ENCODE assay signal across 8 mouse cellular contexts in genomic region chr2:120084593-120085361, GRCm38 (mm10). TPM values are rescaled to one million over a fixed set of nuclear protein-coding genes. Genes with fewer than 3 reads are reported as not detected.
DNase-seq lines count a peak whose midpoint lies in the region; ATAC-seq and TF ChIP-seq lines count a peak whose summit lies in the region.

No protein-coding gene starts in this region.

- no peak overlapping the region for H3K4me3 ChIP-seq in ES-E14 (ENCODE audit: insufficient read depth in 1 of 2, low read depth in 1 of 2, low read length in 2 of 2, poor library complexity in 1 of 2, severe bottlenecking in 1 of 2)
- no peak overlapping the region for H3K4me3 ChIP-seq in stomach, embryonic 15.5 days (replicated peaks)
- H3K4me3 ChIP-seq in midbrain, embryonic 10.5 days: no peak overlapping the region

- H3K27me3 ChIP-seq in stomach, embryonic 15.5 days (replicated peaks): no peaks in the 10 kb centered on the region
- no peaks in the 10 kb centered on the region for H3K27me3 ChIP-seq in midbrain, embryonic 10.5 days (ENCODE audit: low read depth, poor library complexity, severe bottlenecking)

- no peak overlapping the region for H3K27ac ChIP-seq in ES-E14 (ENCODE audit: insufficient read depth, low read depth, low read length, poor library complexity, severe bottlenecking)
- no peak overlapping the region for H3K27ac ChIP-seq in stomach, embryonic 15.5 days
- no peak overlapping the region for H3K27ac ChIP-seq in midbrain, embryonic 10.5 days (replicated peaks)

- H3K36me3 ChIP-seq in ES-E14 (ENCODE audit: control insufficient read depth, insufficient read depth, low read length, poor library complexity, severe bottlenecking): no peaks in the 10 kb centered on the region
- H3K36me3 ChIP-seq in stomach, embryonic 15.5 days: no peaks in the 10 kb centered on the region
- no peaks in the 10 kb centered on the region for H3K36me3 ChIP-seq in midbrain, embryonic 10.5 days

- peaks cover 0 to 8% of the 10 kb centered on the region in 2 experiments; a peak in 1 of 4 replicates for H3K4me1 ChIP-seq in ES-E14 (ENCODE audit: control insufficient read depth in 2 of 2, insufficient read depth in 2 of 2, low read length in 2 of 2, poor library complexity in 1 of 2)
- H3K4me1 ChIP-seq in stomach, embryonic 15.5 days: no peaks in the 10 kb centered on the region; the same call in 1 of the 2 replicates
- H3K4me1 ChIP-seq in midbrain, embryonic 10.5 days: no peaks in the 10 kb centered on the region

- H3K9ac ChIP-seq in ES-E14 (ENCODE audit: insufficient read depth, low read depth, low read length, poor library complexity, severe bottlenecking): no peak overlapping the region
- no peak overlapping the region for H3K9ac ChIP-seq in stomach, embryonic 15.5 days

- DNase-seq in heart, adult 11 months: peak; percentile 98
- no peak for DNase-seq in heart, adult 8-10 months (ENCODE audit: low spot score)
- DNase-seq in ES-E14 (ENCODE audit: low read depth, low spot score): no peak
- peak; percentile 75 to 78 for DNase-seq in heart, adult 18-20 months
- peak; percentile 53 for DNase-seq in large intestine, adult 2 months (ENCODE audit: low read depth, low spot score)
- no peak for DNase-seq in midbrain, embryonic 10.5 days (ENCODE audit: low spot score)

- in situ Hi-C loops in ES-E14 (cut with MboI; ENCODE audit: low sequenced_read_pairs in 2 of 2, unreplicated experiment in 2 of 2): no loop called here

- 24% methylated on average over 14 of the region's 14 CpGs for WGBS in large intestine, adult 2 months
- 41% methylated on average over 14 of the region's 14 CpGs for WGBS in stomach, embryonic 15.5 days
- WGBS in midbrain, embryonic 10.5 days: 85% methylated on average over 14 of the region's 14 CpGs

- no peak overlapping the region for H3K4me2 ChIP-seq in stomach, embryonic 15.5 days

- ATAC-seq in stomach, embryonic 15.5 days (ENCODE audit: insufficient read depth, low FRiP score, low read depth): peak; percentile 69
- ATAC-seq in megakaryocyte-erythroid progenitor cell, adult 5-6 weeks (replicated peaks; ENCODE audit: low FRiP score, low TSS enrichment, poor library complexity, severe bottlenecking): no peak; the same call in 1 of the 2 replicates

- no peaks in the 10 kb centered on the region for H3K9me3 ChIP-seq in ES-E14 (ENCODE audit: control insufficient read depth, insufficient read depth, low read depth, low read length)
- no peaks in the 10 kb centered on the region for H3K9me3 ChIP-seq in stomach, embryonic 15.5 days
- no peaks in the 10 kb centered on the region for H3K9me3 ChIP-seq in midbrain, embryonic 10.5 days (replicated peaks)

TF ChIP-seq in ES-E14, 5 proteins besides CTCF, POLR2A, EP300 and RAD21:
- no peak for TF ChIP-seq CHD2 (IDR thresholded peaks at IDR 0.05; ENCODE audit: low read depth, low read length)
- TF ChIP-seq ZNF384 (IDR thresholded peaks at IDR 0.05; ENCODE audit: low read depth, low read length): no peak
- TF ChIP-seq ZC3H11A (IDR thresholded peaks at IDR 0.05; ENCODE audit: borderline replicate concordance, low read depth, low read length): peak; percentile 10; the same call in 1 of the 2 replicates
TF ChIP-seq in ES-E14: peak in this region for 1.

RNA-seq across cellular contexts. Expression of gene Pla2g4b, which starts 51.6 kb away (rescaled TPM):
- total RNA-seq in heart, adult 8-10 months (2022): 1 to 10 TPM in 3 of 4 experiments, under 1 TPM in 1; 0.72 to 1.8 (median 1.3) TPM
- total RNA-seq in ES-E14 (2012; rRNA removed): 2.7 and 6.3 TPM in 2 replicates
- total RNA-seq in heart, adult 18-20 months (2021): 1 to 10 TPM in 1 of 2 experiments, under 1 TPM in 1; 0.72 to 1.7 TPM
- polyA plus RNA-seq in large intestine, adult 2 months (2012; rRNA removed): 3.2 and 5.4 TPM in 2 replicates
- 1.2 and 1.5 TPM in 2 replicates for polyA plus RNA-seq in stomach, embryonic 15.5 days (2015; fragmentation: Nextera tagmentation; extraction: Ambion mirVana)
- 8.0 and 10.7 TPM in 2 replicates for total RNA-seq in megakaryocyte-erythroid progenitor cell, adult 5-6 weeks (2014; fragmentation: Nextera tagmentation)
- 1.5 and 4.7 TPM in 2 replicates for total RNA-seq in megakaryocyte-erythroid progenitor cell, adult 5-6 weeks (2017)
- 2.4 and 2.8 TPM in 2 replicates for polyA plus RNA-seq in midbrain, embryonic 10.5 days (2016; fragmentation: Nextera tagmentation; extraction: Ambion mirVana)

RNA-seq across cellular contexts. Expression of gene Gm28042, which starts 57.5 kb away (rescaled TPM):
- under 1 TPM; 0.16 to 0.59 (median 0.21) TPM for total RNA-seq in heart, adult 8-10 months (2022)
- 2.9 and 7.3 TPM in 2 replicates for total RNA-seq in ES-E14 (2012; rRNA removed)
- total RNA-seq in heart, adult 18-20 months (2021): under 1 TPM; 0.57 to 0.72 TPM
- polyA plus RNA-seq in large intestine, adult 2 months (2012; rRNA removed): 3.1 and 3.8 TPM in 2 replicates
- 2.2 and 3.4 TPM in 2 replicates for polyA plus RNA-seq in stomach, embryonic 15.5 days (2015; fragmentation: Nextera tagmentation; extraction: Ambion mirVana)
- 1.3 and 3.8 TPM in 2 replicates for total RNA-seq in megakaryocyte-erythroid progenitor cell, adult 5-6 weeks (2014; fragmentation: Nextera tagmentation)
- 0.30 TPM in 1 of 2 replicates, not detected in the other for total RNA-seq in megakaryocyte-erythroid progenitor cell, adult 5-6 weeks (2017)
- polyA plus RNA-seq in midbrain, embryonic 10.5 days (2016; fragmentation: Nextera tagmentation; extraction: Ambion mirVana): 5.2 and 6.8 TPM in 2 replicates

RNA-seq across cellular contexts. Expression of gene Jmjd7, which starts 57.5 kb away (rescaled TPM):
- total RNA-seq in heart, adult 8-10 months (2022): 1 to 10 TPM; 6.6 to 8.6 (median 7.2) TPM
- total RNA-seq in ES-E14 (2012; rRNA removed): 7.2 and 12.6 TPM in 2 replicates
- total RNA-seq in heart, adult 18-20 months (2021): 1 to 10 TPM; 6.1 to 7.9 TPM
- polyA plus RNA-seq in large intestine, adult 2 months (2012; rRNA removed): 9.2 and 10.4 TPM in 2 replicates
- polyA plus RNA-seq in stomach, embryonic 15.5 days (2015; fragmentation: Nextera tagmentation; extraction: Ambion mirVana): 15.0 and 17.2 TPM in 2 replicates
- 11.9 and 30.3 TPM in 2 replicates for total RNA-seq in megakaryocyte-erythroid progenitor cell, adult 5-6 weeks (2014; fragmentation: Nextera tagmentation)
- 4.2 and 15.8 TPM in 2 replicates for total RNA-seq in megakaryocyte-erythroid progenitor cell, adult 5-6 weeks (2017)
- polyA plus RNA-seq in midbrain, embryonic 10.5 days (2016; fragmentation: Nextera tagmentation; extraction: Ambion mirVana): 21.2 and 27.5 TPM in 2 replicates

Comparison
In these comparisons a context has a peak if more than half of its experiments do, and no peak if none do; other contexts are left out.
1. DNase-seq: peak in heart, adult 11 months (single experiment), heart, adult 18-20 months (2 of 2) and large intestine, adult 2 months (single experiment); none in heart, adult 8-10 months (single experiment), ES-E14 (single experiment) and midbrain, embryonic 10.5 days (single experiment).